Mouse (Mus musculus) thymus, postnatal 25 days (tissue): ENCODE data around the gene Arhgap22.

Experiments used
- DNase-seq: peaks from one replicate; pipeline ENCODE4 v3.0.0; 2022

Arhgap22 gene

DNA sequence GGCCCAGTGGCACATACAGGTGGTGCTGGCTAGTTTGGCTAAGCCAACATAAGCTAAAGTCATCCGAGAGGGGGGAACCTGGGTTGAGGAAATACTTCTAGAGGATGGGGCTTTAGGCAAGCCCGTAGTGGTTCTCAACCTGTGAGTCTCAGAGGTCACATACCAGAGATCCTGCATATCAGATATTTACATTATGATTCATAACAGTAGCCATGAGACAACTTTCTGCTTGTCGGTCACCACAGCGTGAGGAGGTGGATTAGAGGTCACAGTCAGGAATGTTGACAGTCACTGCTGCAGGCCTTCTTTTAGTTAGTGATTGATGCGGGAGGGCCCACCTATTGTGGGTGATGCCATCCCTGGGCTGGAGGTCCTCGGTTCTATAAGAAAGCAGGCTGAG, 121.9 kb downstream of the Arhgap22 start:
- DNase-seq: no peak

DNA sequence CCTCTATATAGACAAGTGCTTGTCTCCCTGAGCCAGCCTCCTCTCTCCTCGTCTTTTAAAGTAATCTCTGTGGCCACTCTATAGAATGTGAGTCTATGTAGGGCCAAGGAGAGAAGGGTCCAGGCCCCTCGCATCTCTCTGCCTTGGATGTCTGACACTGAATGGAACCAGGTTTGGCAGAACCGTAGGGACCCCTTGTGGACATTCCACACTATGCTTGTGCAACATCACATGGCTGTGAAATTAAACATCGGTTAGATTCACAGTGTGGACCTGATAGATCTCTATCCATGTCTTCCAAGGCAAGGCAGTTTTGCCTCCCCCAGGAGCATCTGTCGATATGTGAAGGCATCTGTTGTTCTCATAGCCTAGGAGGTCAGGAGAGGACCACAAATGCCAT, 124.9 kb downstream of the Arhgap22 start:
- DNase-seq: no peak

DNA sequence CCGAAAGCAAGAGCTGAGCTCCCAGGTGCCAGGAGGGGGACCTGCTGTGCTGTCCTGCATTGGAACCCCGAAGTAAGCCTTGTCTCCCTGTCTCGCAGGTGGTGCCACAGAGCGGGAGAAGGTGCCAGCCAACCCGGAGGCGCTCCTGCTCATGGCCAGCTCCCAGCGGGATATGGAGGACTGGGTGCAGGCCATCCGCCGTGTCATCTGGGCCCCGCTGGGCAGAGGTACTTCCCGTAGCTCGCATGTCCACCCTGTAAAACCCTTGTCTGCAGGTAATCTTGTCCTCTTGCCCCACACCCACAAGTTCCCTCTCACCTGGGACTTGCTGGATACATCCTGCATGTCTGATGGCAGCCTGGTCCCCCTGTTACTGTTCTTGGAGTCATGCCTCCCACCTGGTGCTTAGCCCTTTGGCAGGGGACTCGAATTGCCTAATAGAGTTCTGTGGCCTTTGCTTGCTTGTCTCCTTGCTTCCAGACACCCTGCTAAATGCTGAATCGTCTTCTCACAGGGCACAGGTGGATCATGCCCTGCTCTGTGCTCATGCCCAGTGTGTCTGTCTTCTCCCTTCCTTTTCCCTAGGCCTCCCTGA, 129.4 kb downstream of the Arhgap22 start:
- DNase-seq: no peak

DNA sequence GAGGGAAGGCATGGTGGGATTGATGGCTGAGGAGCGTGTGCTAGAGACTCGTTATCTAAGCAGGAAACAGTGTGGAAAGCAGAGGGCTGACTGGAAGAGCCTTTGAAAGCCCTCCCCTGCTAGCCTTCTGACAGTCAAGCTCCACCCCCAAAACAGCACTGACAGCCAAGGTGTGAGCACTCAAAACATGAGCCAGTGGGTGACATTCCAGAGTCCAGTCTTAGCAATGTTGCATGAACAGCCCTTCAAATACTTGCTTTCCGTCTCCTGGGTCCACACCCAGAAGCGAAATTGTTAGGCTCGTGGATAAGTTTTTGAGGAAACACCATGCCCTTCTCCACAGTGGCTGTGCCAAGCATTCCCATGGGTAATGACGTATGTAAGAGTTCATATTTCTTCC, 132.7 kb downstream of the Arhgap22 start:
- no peak for DNase-seq

DNA sequence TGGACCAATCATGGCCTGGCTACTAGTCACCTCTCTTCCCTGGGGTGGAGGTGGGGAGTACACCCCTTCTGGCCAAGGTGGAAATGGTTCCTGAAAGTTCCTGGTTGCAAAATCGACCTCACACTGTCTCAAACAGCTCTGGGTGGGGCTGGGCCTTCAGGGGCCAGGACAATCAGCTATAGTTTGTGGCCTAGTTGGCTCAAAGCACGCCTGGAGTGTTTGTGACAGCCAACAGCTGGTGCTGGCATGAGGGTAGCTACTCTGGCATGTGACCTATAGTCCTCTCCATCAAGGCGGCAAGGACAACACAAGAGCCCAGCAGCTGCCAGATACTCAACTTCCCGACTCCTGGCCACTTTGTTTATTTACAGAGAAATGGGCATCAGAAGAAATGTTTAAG, 133.9 kb downstream of the Arhgap22 start:
- DNase-seq: no peak

DNA sequence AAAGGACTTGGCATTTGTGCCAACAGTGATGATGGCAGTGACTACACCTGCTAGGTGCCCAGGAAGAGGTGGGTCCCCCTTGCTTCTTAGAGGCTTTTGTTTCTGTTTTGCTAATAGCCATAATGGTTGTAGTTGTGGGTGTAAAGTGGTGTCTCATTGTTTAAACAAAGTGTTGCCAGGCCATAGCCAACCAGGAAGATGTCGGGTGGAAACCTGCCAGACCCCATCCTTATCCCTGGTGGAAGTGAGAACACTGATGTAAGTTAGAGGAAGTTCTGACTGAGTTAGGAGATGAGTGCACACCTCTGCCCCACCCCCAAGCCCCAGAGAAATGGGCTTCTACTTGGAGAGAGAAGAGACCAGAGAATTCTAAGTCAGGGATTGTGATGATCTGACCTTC, 134.3 kb downstream of the Arhgap22 start:
- DNase-seq: no peak

DNA sequence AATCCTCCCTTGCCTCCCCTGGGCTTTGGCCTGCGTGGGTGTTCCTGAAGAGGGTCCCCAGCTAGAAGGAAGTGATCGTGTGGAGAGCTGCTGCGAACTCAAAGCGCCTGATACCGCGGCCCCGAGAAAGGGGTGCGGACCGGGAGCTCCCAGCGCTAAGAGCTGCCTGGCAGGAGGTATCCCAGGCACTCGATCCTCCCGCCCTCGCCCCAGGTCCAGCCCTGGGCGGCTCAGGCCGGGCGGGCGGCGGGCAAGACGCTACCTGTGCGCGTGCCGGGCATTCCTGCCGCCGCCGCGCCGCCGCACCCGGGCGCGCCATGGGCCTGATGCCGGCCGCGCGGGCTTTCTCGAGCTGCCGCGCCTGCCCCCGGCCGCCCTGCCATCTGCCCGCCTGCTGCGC, 137.2 kb downstream of the Arhgap22 start:
- DNase-seq: no peak

GRCm38 (mm10) chr14:33351984-33352722, 138.3 kb downstream of the Arhgap22 start:
- DNase-seq: no peak

DNA sequence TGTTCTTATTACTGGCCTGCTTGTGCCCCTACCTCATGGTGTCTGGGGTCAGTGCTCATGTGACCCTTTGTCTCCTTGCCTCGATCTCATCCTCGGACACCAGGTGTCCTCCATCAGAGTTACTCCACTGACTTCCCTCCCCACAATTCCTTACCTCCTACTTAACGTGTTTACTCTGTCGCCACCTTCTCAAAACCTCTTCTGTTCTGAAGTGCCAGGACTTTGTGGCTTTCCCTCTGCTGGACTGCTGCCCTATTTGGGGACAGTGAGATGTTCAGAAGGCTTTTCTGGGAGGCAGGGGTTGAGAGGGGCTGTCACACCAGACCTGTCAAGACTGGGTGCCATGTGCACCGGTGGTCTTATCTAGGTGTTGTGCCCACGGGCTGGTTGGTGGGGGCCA, 139.1 kb downstream of the Arhgap22 start:
- no peak for DNase-seq

DNA sequence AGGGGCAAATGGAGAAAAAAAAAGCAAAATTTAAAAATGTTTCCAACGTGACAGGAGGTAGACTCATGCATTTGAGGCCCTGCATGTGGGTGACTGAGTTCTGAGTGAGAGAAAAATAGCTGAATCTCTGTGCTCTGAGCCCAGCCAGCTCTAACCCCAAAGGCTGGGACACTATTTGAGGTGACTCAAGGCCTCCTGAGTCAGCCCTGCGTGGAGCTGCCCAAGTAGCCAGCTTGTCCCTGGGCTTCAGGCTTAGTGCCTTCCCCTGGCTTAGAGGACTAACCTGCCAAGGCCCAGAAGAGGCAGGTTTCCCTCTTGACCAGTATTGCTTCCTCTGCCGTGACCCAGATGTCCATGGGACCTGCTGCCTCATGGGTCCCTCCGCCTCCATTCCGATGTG, 141.4 kb downstream of the Arhgap22 start:
- DNase-seq: no peak

DNA sequence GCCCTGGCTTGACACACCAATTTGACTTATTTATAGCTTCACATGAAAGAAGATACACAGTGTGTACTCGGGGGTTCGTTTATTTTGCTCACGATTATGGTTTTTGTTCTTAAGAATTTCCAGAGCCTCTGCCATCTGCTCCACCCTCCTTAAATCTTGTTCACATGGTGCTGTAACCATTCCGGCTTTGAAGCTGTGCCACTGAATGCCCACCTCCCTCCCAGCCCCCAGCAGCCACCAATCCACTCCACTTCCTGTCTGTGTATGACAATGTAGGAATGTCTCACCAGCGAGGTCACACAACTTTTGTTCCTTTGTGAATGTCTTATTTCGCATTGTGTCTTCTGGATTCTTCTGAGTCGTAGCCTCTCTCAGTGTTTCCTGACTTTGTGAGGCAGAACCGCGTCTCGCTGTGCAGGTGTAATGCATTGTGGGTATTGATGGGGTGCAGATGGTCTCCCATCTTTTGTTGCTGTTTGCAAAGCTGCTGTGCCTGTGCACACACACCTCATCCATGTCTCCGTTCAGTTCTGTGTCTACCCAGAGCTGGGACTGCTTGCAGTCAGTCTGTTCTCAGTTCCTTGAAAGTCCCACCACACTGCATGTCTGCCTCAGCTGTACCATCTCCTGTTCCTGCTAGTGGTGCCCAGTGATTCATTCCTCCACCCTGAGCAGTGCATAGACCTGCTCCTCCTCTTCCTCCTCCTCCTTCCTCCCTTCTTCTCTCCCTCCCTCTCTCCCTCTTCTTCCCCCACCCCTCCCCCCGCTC, 144.0 kb downstream of the Arhgap22 start:
- DNase-seq: no peak

DNA sequence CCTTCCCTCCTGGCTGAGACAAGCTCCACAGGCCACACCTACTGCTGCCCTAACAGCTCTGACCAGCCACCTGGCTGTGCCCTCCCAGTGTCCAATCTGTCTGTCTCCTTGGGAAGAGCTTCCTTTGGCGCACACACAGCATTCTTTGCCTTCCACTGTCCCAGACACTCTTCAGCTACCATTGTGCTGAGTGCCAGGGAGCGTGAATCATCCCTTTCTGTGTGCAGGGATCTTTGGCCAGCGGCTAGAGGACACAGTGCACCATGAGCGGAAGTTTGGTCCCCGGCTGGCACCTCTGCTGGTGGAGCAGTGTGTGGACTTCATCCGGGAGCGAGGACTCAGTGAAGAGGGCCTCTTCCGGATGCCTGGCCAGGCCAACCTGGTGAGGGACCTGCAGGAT, 145.1 kb downstream of the Arhgap22 start:
- DNase-seq: no peak

DNA sequence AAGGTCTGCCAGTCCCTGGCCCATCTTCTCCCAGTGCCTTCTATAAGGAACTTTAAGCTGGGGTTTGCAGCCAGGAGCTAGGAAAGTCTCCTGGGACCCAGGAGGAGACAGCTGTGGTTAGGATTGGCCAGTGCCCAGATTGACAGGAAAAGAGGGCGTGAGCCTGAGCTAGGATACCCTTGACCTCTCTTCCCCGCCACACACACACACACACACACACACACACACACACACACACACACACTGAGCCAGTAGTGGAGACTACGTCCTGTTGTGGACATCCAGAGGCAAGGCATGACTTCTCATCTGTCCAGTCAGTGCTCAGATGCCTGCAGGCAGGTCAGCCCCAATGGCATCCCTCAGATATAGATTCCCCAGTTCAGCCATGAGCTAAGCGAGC, 147.7 kb downstream of the Arhgap22 start:
- DNase-seq: no peak

- DNase-seq: no peak
These were observed 148.3 kb downstream of the Arhgap22 start for GRCm38 (mm10) chr14:33362122-33362521.

DNA sequence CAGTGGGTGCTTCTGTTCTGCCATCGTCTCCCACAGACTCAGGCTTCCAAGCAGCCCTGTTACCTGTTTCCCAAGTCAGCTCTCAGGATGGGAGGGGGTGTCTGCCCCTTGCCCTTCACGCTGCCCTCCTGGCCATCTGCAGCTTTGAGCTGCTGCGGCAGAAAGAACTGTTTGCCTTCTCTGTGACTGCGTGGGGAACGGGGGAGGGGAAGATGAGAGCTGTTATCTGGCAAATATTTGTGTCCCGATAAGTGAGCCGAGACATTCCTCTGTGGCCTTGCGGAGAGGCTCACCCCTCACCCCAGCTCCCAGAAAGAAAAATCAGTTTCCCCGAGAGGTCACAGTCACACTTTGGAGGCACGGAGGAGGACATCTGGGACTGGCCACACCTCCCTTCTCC, 149.0 kb downstream of the Arhgap22 start:
- DNase-seq: no peak

DNA sequence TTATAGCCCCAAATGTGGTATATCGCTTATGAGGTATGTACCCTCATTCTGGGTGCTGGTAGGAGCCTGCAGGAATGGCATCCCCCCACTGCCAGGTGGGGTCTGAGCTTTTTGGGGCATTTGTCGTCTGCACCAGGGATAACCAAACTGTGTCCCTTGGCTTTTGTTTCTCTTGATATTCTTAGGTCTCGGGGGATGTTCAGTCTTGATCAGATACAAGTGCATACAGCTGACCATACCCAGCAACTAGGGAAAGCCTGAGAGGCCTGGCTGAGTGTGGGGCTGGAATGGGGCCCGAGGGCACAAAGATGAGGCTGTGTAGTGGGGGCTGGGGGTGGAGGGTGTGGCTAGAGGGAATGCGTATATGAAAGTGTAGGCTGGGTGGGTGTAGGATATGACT, 149.8 kb downstream of the Arhgap22 start:
- no peak for DNase-seq

GRCm38 (mm10) chr14:33364061-33364460, 150.2 kb downstream of the Arhgap22 start:
- no peak for DNase-seq

GRCm38 (mm10) chr14:33366891-33367777, 153.3 kb downstream of the Arhgap22 start:
- DNase-seq: no peak

DNA sequence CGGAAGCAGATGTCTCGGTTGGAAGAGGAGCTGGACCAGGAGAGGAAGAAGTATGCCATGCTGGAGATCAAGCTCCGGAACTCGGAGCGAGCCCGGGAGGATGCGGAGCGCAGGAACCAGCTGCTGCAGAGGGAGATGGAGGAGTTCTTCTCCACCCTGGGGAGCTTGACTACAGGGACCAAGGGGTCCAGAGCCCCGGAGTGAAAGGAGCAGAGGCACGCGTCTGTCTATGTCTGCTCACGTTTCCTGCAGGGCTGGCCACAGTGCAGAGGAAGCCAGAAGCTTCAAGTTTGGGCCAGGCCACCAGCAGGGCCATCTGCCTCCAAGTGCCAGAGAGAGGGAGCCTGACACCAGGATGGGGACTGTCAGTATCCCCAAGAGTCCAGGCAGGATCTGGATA, 155.5 kb downstream of the Arhgap22 start:
- no peak for DNase-seq

DNA sequence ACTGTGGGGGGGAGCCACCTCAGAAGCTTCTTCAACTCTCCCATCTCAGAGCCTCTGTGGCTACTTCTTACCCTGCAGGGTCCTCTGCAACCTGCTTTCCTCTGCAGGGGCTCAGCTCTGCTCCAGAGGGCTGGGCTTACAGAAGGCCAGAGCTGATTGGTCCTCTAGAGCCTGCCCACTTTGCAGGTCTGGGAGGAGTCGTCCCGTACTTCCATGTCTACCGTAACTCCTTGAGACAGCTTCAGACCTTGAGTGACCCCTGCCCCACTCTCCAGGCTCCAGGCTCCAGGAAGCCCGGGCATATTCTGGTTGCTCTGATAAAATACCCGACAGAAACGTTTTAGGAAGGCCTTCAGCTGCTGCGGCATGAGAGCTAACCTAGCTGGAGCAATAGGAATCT, 156.2 kb downstream of the Arhgap22 start:
- no peak for DNase-seq

DNA sequence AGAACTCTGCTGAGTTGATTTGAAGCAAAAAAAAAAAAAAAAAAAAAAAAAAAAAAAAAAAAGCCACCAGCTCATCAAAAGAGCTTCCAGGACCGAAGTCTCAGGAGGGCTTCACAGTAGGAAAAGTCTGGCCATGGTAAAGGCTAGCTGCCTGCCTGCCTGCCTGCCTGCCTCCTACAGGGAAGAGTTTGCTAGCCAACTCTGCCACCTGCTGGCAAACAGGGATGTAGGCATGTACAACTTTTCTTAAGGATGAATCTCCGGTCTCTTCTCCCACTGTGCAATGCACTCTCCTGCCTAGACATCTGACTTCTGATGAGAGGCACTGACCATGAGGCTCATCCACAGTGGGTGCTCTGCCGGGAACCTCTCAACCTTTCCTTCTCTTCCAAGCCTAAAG, 157.4 kb downstream of the Arhgap22 start:
- DNase-seq: peak; percentile 39

- DNase-seq: no peak
These were observed 159.4 kb downstream of the Arhgap22 start for GRCm38 (mm10) chr14:33373271-33373670.

GRCm38 (mm10) chr14:33374089-33374488, 160.3 kb downstream of the Arhgap22 start:
- DNase-seq: no peak
